Mouse (Mus musculus) adrenal gland, adult 2 months (tissue): ENCODE measurements around the gene Wasf3. TPM values are rescaled to one million over a fixed set of nuclear protein-coding genes. Genes with fewer than 3 reads are reported as not detected.
"Not testable (repeated sequence)": the region's sequence is repeated elsewhere in the genome, so short reads cannot be mapped to it uniquely, and the experiment has no call there.

Experiments used
- DNase-seq: peaks from one replicate; pipeline ENCODE4 v3.0.0; 2021
- polyA plus RNA-seq: library from polyadenylated mRNA; depleted of rRNA; stranded (reverse); fragments of >200 nt; gene quantifications from 2 replicates; pipeline ENCODE4 v1.2.3, GENCODE M21; 2012
- total RNA-seq, 2 experiments: library from RNA; stranded (reverse); gene quantifications; 2 replicates each; pipeline ENCODE4 v1.2.3; 2021

Wasf3 gene
- total and polyA plus RNA-seq, 3 experiments = 21.0 to 34.2 (median 22.9) TPM

GRCm38 (mm10) chr5:146401012-146401411 lies 16.2 kb downstream of the Wasf3 start:
- not testable (repeated sequence) for DNase-seq

- DNase-seq = peak; percentile 28
Observed at GRCm38 (mm10) chr5:146402311-146402710, 17.5 kb downstream of the Wasf3 start.

GRCm38 (mm10) chr5:146403923-146404322 lies 19.1 kb downstream of the Wasf3 start:
- DNase-seq = no peak

- DNase-seq = no peak
Observed at GRCm38 (mm10) chr5:146406133-146406532, 21.3 kb downstream of the Wasf3 start.

GRCm38 (mm10) chr5:146407791-146408190 lies 23.0 kb downstream of the Wasf3 start:
- DNase-seq = no peak

GRCm38 (mm10) chr5:146408604-146409003 lies 23.8 kb downstream of the Wasf3 start:
- no peak for DNase-seq

- DNase-seq = no peak
Observed at GRCm38 (mm10) chr5:146410821-146411220, 26.0 kb downstream of the Wasf3 start.

- peak; percentile 84 for DNase-seq
Observed at GRCm38 (mm10) chr5:146412743-146413430, 28.1 kb downstream of the Wasf3 start.

GRCm38 (mm10) chr5:146414611-146415010 lies 29.8 kb downstream of the Wasf3 start:
- no peak for DNase-seq

GRCm38 (mm10) chr5:146415218-146415617 lies 30.4 kb downstream of the Wasf3 start:
- DNase-seq = no peak

GRCm38 (mm10) chr5:146416331-146417110 lies 31.7 kb downstream of the Wasf3 start:
- DNase-seq = no peak

- DNase-seq = peak; percentile 56
Observed at GRCm38 (mm10) chr5:146418092-146418491, 33.3 kb downstream of the Wasf3 start.

- peak; percentile 33 for DNase-seq
Observed at GRCm38 (mm10) chr5:146420081-146420480, 35.3 kb downstream of the Wasf3 start.

GRCm38 (mm10) chr5:146424711-146425326 lies 40.0 kb downstream of the Wasf3 start:
- no peak for DNase-seq

- no peak for DNase-seq
Observed at GRCm38 (mm10) chr5:146425656-146426055, 40.9 kb downstream of the Wasf3 start.

- no peak for DNase-seq
Observed at GRCm38 (mm10) chr5:146428109-146428508, 43.3 kb downstream of the Wasf3 start.

GRCm38 (mm10) chr5:146431821-146432220 lies 47.0 kb downstream of the Wasf3 start:
- no peak for DNase-seq

GRCm38 (mm10) chr5:146432476-146432875 lies 47.7 kb downstream of the Wasf3 start:
- DNase-seq = no peak

GRCm38 (mm10) chr5:146435316-146435715 lies 50.5 kb downstream of the Wasf3 start:
- DNase-seq = no peak

GRCm38 (mm10) chr5:146436796-146437195 lies 52.0 kb downstream of the Wasf3 start:
- no peak for DNase-seq

GRCm38 (mm10) chr5:146439152-146439781 lies 54.5 kb downstream of the Wasf3 start:
- DNase-seq = no peak

- DNase-seq = no peak
Observed at GRCm38 (mm10) chr5:146440273-146440672, 55.5 kb downstream of the Wasf3 start.
